Mouse (Mus musculus) olfactory bulb, adult 2 months (tissue): ENCODE results near the gene Gm10644.

Experiments used
- CTCF ChIP-seq: fragments of 200-500 bp; IDR thresholded peaks from 2 replicates; pipeline ENCODE4 v1.5.1; 2012; ENCODE audit warnings: low read depth, mild to moderate bottlenecking, low read length, moderate library complexity; ENCODE audit not compliant: insufficient read depth
- POLR2A ChIP-seq: fragments of 200-500 bp; IDR thresholded peaks from 2 replicates; pipeline ENCODE4 v1.6.1; 2012; ENCODE audit warnings: mild to moderate bottlenecking, low read depth, low read length, moderate library complexity; ENCODE audit not compliant: insufficient read depth

DNA sequence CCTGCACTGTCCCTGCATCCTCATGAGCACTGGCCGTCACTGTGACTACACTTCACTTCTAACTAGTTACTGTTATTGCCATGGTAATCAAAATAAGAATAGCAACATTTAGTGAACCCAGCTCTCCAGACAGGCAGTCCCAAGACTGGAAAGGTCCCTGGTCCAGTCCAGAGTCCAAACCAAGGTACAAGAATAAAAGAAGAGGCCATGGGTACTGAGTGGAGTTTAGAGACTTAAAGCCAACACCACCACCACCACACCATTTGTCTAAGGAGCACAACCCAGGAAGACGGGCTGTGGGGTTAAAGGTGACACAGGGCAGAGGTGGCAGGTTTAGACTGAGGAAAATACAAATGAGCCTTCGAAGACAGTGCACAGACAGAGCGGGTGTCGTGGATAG is 30.4 kb downstream of the Gm10644 start:
- TF ChIP-seq CTCF (no peak), POLR2A (no peak)
